Mouse (Mus musculus): ENCODE results near the gene Mlst8. TPM values are rescaled to one million over a fixed set of nuclear protein-coding genes. Genes with fewer than 3 reads are reported as not detected.
A peak's percentile ranks its signal among the peaks of the same experiment; 100 is the strongest.

The Mlst8 gene
- polyA plus RNA-seq, 1 experiment from 2014 or later: 8.1 TPM

DNA sequence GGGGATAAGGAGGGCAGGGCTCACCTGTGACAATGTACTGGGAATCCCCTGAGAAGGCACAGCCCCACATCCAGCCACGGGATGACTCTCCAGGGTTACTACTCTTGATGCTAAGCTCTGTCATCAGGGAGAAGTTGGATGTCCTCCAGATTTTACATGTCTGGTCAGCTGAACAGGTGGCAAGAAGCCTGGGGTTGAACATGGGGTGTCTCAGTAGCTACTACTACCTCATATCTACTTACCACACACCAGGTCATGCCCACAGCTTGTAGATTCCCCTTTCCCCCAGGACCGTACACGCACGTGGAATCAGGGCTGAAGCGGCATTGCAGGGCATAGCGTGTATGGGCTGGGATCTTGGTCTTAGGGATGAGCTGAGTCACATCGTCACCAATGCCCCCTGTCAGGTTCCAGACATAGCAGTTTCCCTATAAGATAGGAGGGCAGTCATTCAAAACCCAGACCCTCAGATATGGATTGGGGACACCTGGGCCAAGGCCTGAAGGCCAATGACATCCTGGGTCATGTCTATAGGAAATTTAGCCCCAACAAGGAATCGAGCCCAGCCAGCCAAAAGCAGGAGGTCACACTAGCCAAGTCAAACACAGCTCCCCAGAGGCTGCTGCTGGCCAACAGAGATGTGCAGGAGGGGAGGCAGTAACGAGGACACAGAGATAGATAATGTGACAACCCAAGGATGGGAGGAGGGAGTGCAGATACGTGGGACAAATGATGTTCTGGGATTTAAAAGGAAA is 2.7 kb downstream of the Mlst8 start:
- H3K27me3 ChIP-seq (ENCODE audit: insufficient read depth, low read length): no peaks in the 10 kb centered on the region
- H3K9ac ChIP-seq (replicated peaks): no peak overlapping the region
- TF ChIP-seq CTCF (IDR thresholded peaks at IDR 0.05; ENCODE audit: low read depth) (no peak), EP300 (IDR thresholded peaks at IDR 0.05; ENCODE audit: low read depth) (no peak)
- peaks cover 39% of the 10 kb centered on the region for H3K36me3 ChIP-seq (replicated peaks; ENCODE audit: insufficient read depth, low read length)
- ATAC-seq (no peak), DNase-seq (no peak)
- H3K4me2 ChIP-seq (ENCODE audit: low read depth, low read length): peak overlapping the region; percentile 50; the same call in 1 of the 2 replicates
- 0 out of 2 replicates have a peak overlapping the region, but pooled peaks have one; percentile 40 for H3K27ac ChIP-seq (ENCODE audit: low read depth)
- H3K4me3 ChIP-seq (ENCODE audit: low read depth, low read length): peak overlapping the region; percentile 17
- H3K4me1 ChIP-seq (ENCODE audit: insufficient read depth): peaks cover 26% of the 10 kb centered on the region
- 86% methylated on average over 10 of the region's 10 CpGs for WGBS (ENCODE audit: insufficient replicate concordance)
- no peaks in the 10 kb centered on the region for H3K9me3 ChIP-seq (ENCODE audit: low read length)

DNA sequence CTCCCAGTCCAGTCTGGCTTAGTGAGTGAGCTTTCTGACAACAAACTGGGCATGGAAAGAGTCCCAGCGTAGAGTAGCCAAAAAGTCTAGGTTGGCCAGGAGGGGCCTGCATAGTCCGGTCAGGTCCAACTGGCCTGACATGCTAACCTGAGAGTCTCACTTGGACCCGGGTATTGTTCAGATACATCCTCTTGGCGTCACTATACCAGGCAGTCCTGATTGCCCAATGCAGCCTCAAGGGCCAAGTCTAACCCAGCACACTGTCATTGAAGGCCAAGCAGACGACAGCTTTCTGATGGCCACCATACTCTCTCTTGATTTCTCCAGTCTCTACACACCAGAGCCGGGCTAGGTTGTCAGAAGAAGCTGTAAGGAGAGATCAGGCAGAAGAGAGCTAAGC is 3.3 kb downstream of the Mlst8 start:
- TF ChIP-seq EP300 (IDR thresholded peaks at IDR 0.05; ENCODE audit: low read depth) (no peak), CTCF (IDR thresholded peaks at IDR 0.05; ENCODE audit: low read depth) (no peak)
- no peak for DNase-seq
- no peaks in the 10 kb centered on the region for H3K27me3 ChIP-seq (ENCODE audit: insufficient read depth, low read length)
- H3K27ac ChIP-seq (ENCODE audit: low read depth): no peak overlapping the region
- 78% methylated on average over 6 of the region's 6 CpGs for WGBS (ENCODE audit: insufficient replicate concordance)
- peaks cover 29% of the 10 kb centered on the region for H3K4me1 ChIP-seq (ENCODE audit: insufficient read depth)
- no peak overlapping the region for H3K4me3 ChIP-seq (ENCODE audit: low read depth, low read length)
- H3K9me3 ChIP-seq (ENCODE audit: low read length): no peaks in the 10 kb centered on the region
- no peak for ATAC-seq
- peak overlapping the region; percentile 50; the same call in 1 of the 2 replicates for H3K4me2 ChIP-seq (ENCODE audit: low read depth, low read length)
- H3K9ac ChIP-seq (replicated peaks): no peak overlapping the region
- peaks cover 39% of the 10 kb centered on the region for H3K36me3 ChIP-seq (replicated peaks; ENCODE audit: insufficient read depth, low read length)

DNA sequence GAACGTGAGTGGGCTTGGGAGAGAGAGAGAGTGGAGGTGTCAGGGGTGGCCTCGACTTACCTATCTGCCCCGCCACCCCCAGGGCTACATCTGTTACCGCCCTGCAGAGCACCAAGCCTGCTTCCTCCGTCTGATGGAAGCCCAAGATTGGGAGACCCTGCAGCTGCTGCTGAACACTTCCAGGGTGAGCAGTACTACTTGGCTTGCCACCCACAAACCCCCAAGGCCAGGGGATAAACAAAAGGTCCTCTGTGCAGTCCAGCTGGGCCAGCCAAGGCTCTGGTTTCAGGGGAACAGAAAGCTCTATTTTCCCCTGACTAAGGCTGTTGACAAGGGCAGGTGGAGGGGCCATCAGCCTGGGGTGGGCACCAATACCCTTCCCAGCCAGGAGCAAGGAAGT is 4.3 kb downstream of the Mlst8 start:
- DNase-seq (no peak), ATAC-seq (no peak)
- no peaks in the 10 kb centered on the region for H3K9me3 ChIP-seq (ENCODE audit: low read length)
- H3K9ac ChIP-seq (replicated peaks): no peak overlapping the region
- WGBS (ENCODE audit: insufficient replicate concordance): 74% methylated on average over 5 of the region's 5 CpGs
- H3K36me3 ChIP-seq (replicated peaks; ENCODE audit: insufficient read depth, low read length): peaks cover 39% of the 10 kb centered on the region
- no peak overlapping the region for H3K4me2 ChIP-seq (ENCODE audit: low read depth, low read length)
- TF ChIP-seq EP300 (IDR thresholded peaks at IDR 0.05; ENCODE audit: low read depth): no peak
- TF ChIP-seq CTCF (IDR thresholded peaks at IDR 0.05; ENCODE audit: low read depth): no peak
- H3K27me3 ChIP-seq (ENCODE audit: insufficient read depth, low read length): no peaks in the 10 kb centered on the region
- peaks cover 26% of the 10 kb centered on the region for H3K4me1 ChIP-seq (ENCODE audit: insufficient read depth)
- H3K4me3 ChIP-seq (ENCODE audit: low read depth, low read length): no peak overlapping the region
- H3K27ac ChIP-seq (ENCODE audit: low read depth): no peak overlapping the region

DNA sequence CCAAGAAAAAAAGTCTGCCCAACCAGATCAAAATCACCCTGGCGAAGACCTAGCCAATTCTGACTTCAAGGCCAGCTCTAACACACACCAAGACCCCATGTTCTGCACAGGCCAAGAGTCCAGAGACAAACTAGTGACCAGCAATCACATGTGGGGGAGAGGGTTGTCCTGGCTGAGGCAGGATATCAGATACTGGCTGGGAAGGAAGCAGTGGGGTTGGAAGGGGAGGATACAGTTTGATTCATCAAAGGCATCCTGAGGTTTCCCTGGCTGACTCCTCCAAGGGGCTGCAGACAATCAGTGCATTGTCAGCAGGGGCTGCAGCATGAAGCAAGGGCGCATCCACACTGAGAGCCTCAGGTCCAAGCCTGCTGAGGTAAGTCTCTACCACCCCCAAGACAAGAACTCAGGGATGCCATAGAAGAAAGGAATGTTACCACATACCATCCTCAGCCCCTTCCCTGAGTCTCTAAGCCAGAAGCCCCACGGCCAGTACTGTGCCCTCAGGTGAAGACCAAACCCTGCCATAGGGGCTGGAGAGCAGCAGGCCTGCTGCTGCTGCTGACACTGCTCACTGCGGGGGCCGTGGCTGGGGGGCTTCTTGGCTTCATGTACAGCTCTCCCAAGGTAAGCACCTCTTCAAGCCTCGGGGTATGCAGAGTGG is 5.1 kb downstream of the Mlst8 start, which contains the start of gene Bricd5:
Gene Bricd5, plus strand, starts transcription at position 273 of the 664 bp plus-strand sequence.
- Histone ChIP-seq H3K4me2 (ENCODE audit: low read depth, low read length) (peak within 1 kb of the TSS; percentile 95), H3K9ac (replicated peaks) (no peak within 1 kb of the TSS), H3K27me3 (ENCODE audit: insufficient read depth, low read length) (no peaks in the 10 kb centered on the region), H3K4me3 (ENCODE audit: low read depth, low read length) (no peak within 1 kb of the TSS), H3K9me3 (ENCODE audit: low read length) (no peaks in the 10 kb centered on the region), H3K27ac (ENCODE audit: low read depth) (no peak within 1 kb of the TSS), H3K4me1 (ENCODE audit: insufficient read depth) (peaks cover 26% of the 10 kb centered on the region), H3K36me3 (replicated peaks; ENCODE audit: insufficient read depth, low read length) (peaks cover 39% of the 10 kb centered on the region)
- TF ChIP-seq CTCF (IDR thresholded peaks at IDR 0.05; ENCODE audit: low read depth) (no peak), EP300 (IDR thresholded peaks at IDR 0.05; ENCODE audit: low read depth) (no peak)
- no peak for ATAC-seq
- DNase-seq: no peak
- WGBS (ENCODE audit: insufficient replicate concordance): 82% methylated on average over 6 of the region's 6 CpGs

DNA sequence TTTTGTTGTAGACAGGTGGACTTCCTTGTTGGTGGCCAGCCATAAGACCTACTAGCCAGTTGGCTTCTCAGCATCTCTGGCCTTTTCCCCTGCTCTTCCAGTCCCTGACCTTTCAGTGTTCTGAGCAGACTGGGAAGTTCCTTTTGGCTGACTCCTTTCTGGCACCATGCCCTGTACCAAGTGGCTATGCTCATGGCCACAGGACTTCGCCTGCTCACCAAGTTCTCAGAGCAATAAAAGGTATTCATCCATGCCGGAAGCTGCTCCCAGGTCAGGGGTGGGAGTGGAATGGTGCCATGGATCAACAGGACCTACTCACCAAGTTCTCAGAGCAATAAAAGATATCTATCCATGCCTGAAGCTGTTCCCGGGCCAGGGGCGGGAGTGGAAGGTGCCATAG is 6.4 kb downstream of the Mlst8 start:
- no peak for ATAC-seq
- no peaks in the 10 kb centered on the region for H3K9me3 ChIP-seq (ENCODE audit: low read length)
- peak overlapping the region; percentile 95 for H3K4me2 ChIP-seq (ENCODE audit: low read depth, low read length)
- 76% methylated on average over 4 of the region's 4 CpGs for WGBS (ENCODE audit: insufficient replicate concordance)
- peak overlapping the region; percentile 90 for H3K9ac ChIP-seq (replicated peaks)
- H3K4me1 ChIP-seq (ENCODE audit: insufficient read depth): peaks cover 17% of the 10 kb centered on the region
- no peak for DNase-seq
- H3K27me3 ChIP-seq (ENCODE audit: insufficient read depth, low read length): no peaks in the 10 kb centered on the region
- H3K4me3 ChIP-seq (ENCODE audit: low read depth, low read length): peak overlapping the region; percentile 88; the same call in 1 of the 2 replicates
- H3K36me3 ChIP-seq (replicated peaks; ENCODE audit: insufficient read depth, low read length): peaks cover 39% of the 10 kb centered on the region
- no peak for TF ChIP-seq EP300 (IDR thresholded peaks at IDR 0.05; ENCODE audit: low read depth)
- TF ChIP-seq CTCF (IDR thresholded peaks at IDR 0.05; ENCODE audit: low read depth): no peak
- H3K27ac ChIP-seq (ENCODE audit: low read depth): no peak overlapping the region

All from liver, postnatal 0 days (tissue).